ENCODE assay signal across 8 mouse cellular contexts in genomic region chr11:109472821-109473170, GRCm38 (mm10). TPM values are rescaled to one million over a fixed set of nuclear protein-coding genes. Genes with fewer than 3 reads are reported as not detected.
DNase-seq lines count a peak whose midpoint lies in the region; ATAC-seq and TF ChIP-seq lines count a peak whose summit lies in the region.

No protein-coding gene starts in this region.

- H3K27me3 ChIP-seq in kidney, embryonic 14.5 days (ENCODE audit: control insufficient read depth, insufficient read depth, low read length): no peaks in the 10 kb centered on the region; the same call in none of the 2 replicates
- H3K27me3 ChIP-seq in hindbrain, embryonic 12.5 days: no peaks in the 10 kb centered on the region; the same call in 1 of the 2 replicates
- H3K27me3 ChIP-seq in midbrain, embryonic 14.5 days (ENCODE audit: control insufficient read depth, insufficient read depth, low read length): peaks cover 15% of the 10 kb centered on the region

- peak overlapping the region; percentile 84 for H3K4me2 ChIP-seq in kidney, embryonic 14.5 days (replicated peaks; ENCODE audit: low read depth, low read length)
- H3K4me2 ChIP-seq in hindbrain, embryonic 12.5 days (replicated peaks): peak overlapping the region; percentile 68
- peak overlapping the region; percentile 74 for H3K4me2 ChIP-seq in midbrain, embryonic 14.5 days (ENCODE audit: low read length)

- TF ChIP-seq POLR2A in bone marrow macrophage, adult 2 months (IDR thresholded peaks at IDR 0.05; ENCODE audit: borderline replicate concordance, low read depth, low read length): no peak

- no peak for DNase-seq in kidney, adult 9 months
- DNase-seq in midbrain, embryonic 14.5 days: no peak
- DNase-seq in frontal cortex, adult 2 months (ENCODE audit: extremely low spot score in 1 of 2, low spot score in 1 of 2): no peak
- no peak for DNase-seq in frontal cortex, postnatal 25 days (ENCODE audit: low spot score in 2 of 2)
- no peak for DNase-seq in gastrocnemius, postnatal 36 days

- H3K36me3 ChIP-seq in kidney, embryonic 14.5 days (ENCODE audit: control insufficient read depth, insufficient read depth, low read length): no peaks in the 10 kb centered on the region
- no peaks in the 10 kb centered on the region for H3K36me3 ChIP-seq in hindbrain, embryonic 12.5 days
- H3K36me3 ChIP-seq in midbrain, embryonic 14.5 days (ENCODE audit: control insufficient read depth, insufficient read depth, low read length): no peaks in the 10 kb centered on the region

- H3K4me3 ChIP-seq in kidney, embryonic 14.5 days (ENCODE audit: low read length): peak overlapping the region; percentile 63
- H3K4me3 ChIP-seq in bone marrow macrophage, adult 2 months (ENCODE audit: insufficient read depth, low read length): peak overlapping the region; percentile 64
- H3K4me3 ChIP-seq in hindbrain, embryonic 12.5 days: peak overlapping the region; percentile 75
- peak overlapping the region; percentile 82 for H3K4me3 ChIP-seq in midbrain, embryonic 14.5 days (replicated peaks; ENCODE audit: low read depth, low read length)

- H3K9me3 ChIP-seq in kidney, embryonic 14.5 days (ENCODE audit: control insufficient read depth, low read length): no peaks in the 10 kb centered on the region
- H3K9me3 ChIP-seq in hindbrain, embryonic 12.5 days (replicated peaks): no peaks in the 10 kb centered on the region
- H3K9me3 ChIP-seq in midbrain, embryonic 14.5 days (ENCODE audit: control insufficient read depth, low read length): no peaks in the 10 kb centered on the region

- ATAC-seq in kidney, embryonic 14.5 days (ENCODE audit: low FRiP score, low TSS enrichment): no peak
- peak; percentile 38 for ATAC-seq in hindbrain, embryonic 12.5 days (ENCODE audit: low FRiP score)
- ATAC-seq in midbrain, embryonic 14.5 days (ENCODE audit: low FRiP score, low TSS enrichment): peak; percentile 53

- peaks cover 9% of the 10 kb centered on the region; the same call in 1 of the 2 replicates for H3K4me1 ChIP-seq in kidney, embryonic 14.5 days (ENCODE audit: control insufficient read depth, insufficient read depth, low read length)
- peaks cover 32% of the 10 kb centered on the region for H3K4me1 ChIP-seq in bone marrow macrophage, adult 2 months (ENCODE audit: control insufficient read depth, insufficient read depth, low read length)
- H3K4me1 ChIP-seq in hindbrain, embryonic 12.5 days: peaks cover 33% of the 10 kb centered on the region
- H3K4me1 ChIP-seq in midbrain, embryonic 14.5 days (ENCODE audit: control insufficient read depth, insufficient read depth, low read length): 0 out of 2 replicates have a peak, but pooled peaks cover 6% of the 10 kb centered on the region

- H3K9ac ChIP-seq in kidney, embryonic 14.5 days (ENCODE audit: low read depth, low read length): peak overlapping the region; percentile 80
- H3K9ac ChIP-seq in hindbrain, embryonic 12.5 days: peak overlapping the region; percentile 91
- H3K9ac ChIP-seq in midbrain, embryonic 14.5 days (replicated peaks; ENCODE audit: low read length): peak overlapping the region; percentile 79

- TF ChIP-seq CTCF in bone marrow macrophage, adult 2 months (IDR thresholded peaks at IDR 0.05; ENCODE audit: low read depth, low read length): no peak

- WGBS in kidney, embryonic 14.5 days: 0% methylated on average over 9 of the region's 13 CpGs
- under 1% methylated on average over 13 of the region's 13 CpGs for WGBS in hindbrain, embryonic 12.5 days
- 0% methylated on average over 12 of the region's 13 CpGs for WGBS in midbrain, embryonic 14.5 days

- H3K27ac ChIP-seq in kidney, embryonic 14.5 days (ENCODE audit: low read depth, low read length): peak overlapping the region; percentile 84
- peak overlapping the region; percentile 72 for H3K27ac ChIP-seq in bone marrow macrophage, adult 2 months (ENCODE audit: insufficient read depth, low read depth, low read length)
- H3K27ac ChIP-seq in hindbrain, embryonic 12.5 days: peak overlapping the region; percentile 90
- peak overlapping the region; percentile 85 for H3K27ac ChIP-seq in midbrain, embryonic 14.5 days (replicated peaks; ENCODE audit: low read depth, low read length)

- intact Hi-C loops in gastrocnemius, postnatal 36 days (cut with DNase I): no loop called here

RNA-seq across cellular contexts. Expression of gene Arsg, which starts 0.4 kb away (rescaled TPM):
- 2.2 and 6.1 TPM in 2 replicates for polyA plus RNA-seq in kidney, embryonic 14.5 days (2014; fragmentation: Nextera tagmentation; extraction: Ambion mirVana)
- 3.7 and 4.4 TPM in 2 replicates for polyA plus RNA-seq in bone marrow macrophage, adult 2 months (2012; ENCODE audit: insufficient read depth, insufficient read length, missing spikeins)
- polyA plus RNA-seq in hindbrain, embryonic 12.5 days (2016; fragmentation: Nextera tagmentation; extraction: Ambion mirVana): 4.7 and 5.9 TPM in 2 replicates
- polyA plus RNA-seq in midbrain, embryonic 14.5 days (2014; fragmentation: Nextera tagmentation; extraction: Ambion mirVana): 1.3 and 2.7 TPM in 2 replicates
- polyA plus RNA-seq in frontal cortex, adult 2 months (2012; rRNA removed): 13.5 and 17.2 TPM in 2 replicates
- 1 to 10 TPM in 1 of 2 experiments, under 1 TPM in 1; 0.86 to 1.7 TPM for total RNA-seq in gastrocnemius, postnatal 36 days (2021)

RNA-seq across cellular contexts. Expression of gene Slc16a6, which starts 0.6 kb away (rescaled TPM):
- 9.7 and 11.8 TPM in 2 replicates for polyA plus RNA-seq in kidney, embryonic 14.5 days (2014; fragmentation: Nextera tagmentation; extraction: Ambion mirVana)
- 32.6 and 38.7 TPM in 2 replicates for polyA plus RNA-seq in bone marrow macrophage, adult 2 months (2012; ENCODE audit: insufficient read depth, insufficient read length, missing spikeins)
- 4.0 and 4.6 TPM in 2 replicates for polyA plus RNA-seq in hindbrain, embryonic 12.5 days (2016; fragmentation: Nextera tagmentation; extraction: Ambion mirVana)
- polyA plus RNA-seq in midbrain, embryonic 14.5 days (2014; fragmentation: Nextera tagmentation; extraction: Ambion mirVana): 2.8 and 3.1 TPM in 2 replicates
- polyA plus RNA-seq in frontal cortex, adult 2 months (2012; rRNA removed): 7.4 and 9.0 TPM in 2 replicates
- 1 to 10 TPM; 4.8 to 9.4 TPM for total RNA-seq in gastrocnemius, postnatal 36 days (2021)

RNA-seq across cellular contexts. Expression of gene Amz2, which starts 47.0 kb away (rescaled TPM):
- polyA plus RNA-seq in kidney, embryonic 14.5 days (2014; fragmentation: Nextera tagmentation; extraction: Ambion mirVana): 42.1 and 49.8 TPM in 2 replicates
- 32.5 and 35.5 TPM in 2 replicates for polyA plus RNA-seq in bone marrow macrophage, adult 2 months (2012; ENCODE audit: insufficient read depth, insufficient read length, missing spikeins)
- 44.1 and 45.7 TPM in 2 replicates for polyA plus RNA-seq in hindbrain, embryonic 12.5 days (2016; fragmentation: Nextera tagmentation; extraction: Ambion mirVana)
- 63.6 and 78.7 TPM in 2 replicates for polyA plus RNA-seq in midbrain, embryonic 14.5 days (2014; fragmentation: Nextera tagmentation; extraction: Ambion mirVana)
- polyA plus RNA-seq in frontal cortex, adult 2 months (2012; rRNA removed): 62.0 and 65.4 TPM in 2 replicates
- total RNA-seq in gastrocnemius, postnatal 36 days (2021): 10 to 100 TPM; 60.1 to 63.4 TPM

RNA-seq across cellular contexts. Expression of gene 9930022D16Rik, which starts 59.1 kb away (rescaled TPM):
- polyA plus RNA-seq in kidney, embryonic 14.5 days (2014; fragmentation: Nextera tagmentation; extraction: Ambion mirVana): not detected in 2 replicates
- polyA plus RNA-seq in bone marrow macrophage, adult 2 months (2012; ENCODE audit: insufficient read depth, insufficient read length, missing spikeins): 0.40 and 0.49 TPM in 2 replicates
- not detected in 2 replicates for polyA plus RNA-seq in hindbrain, embryonic 12.5 days (2016; fragmentation: Nextera tagmentation; extraction: Ambion mirVana)
- polyA plus RNA-seq in midbrain, embryonic 14.5 days (2014; fragmentation: Nextera tagmentation; extraction: Ambion mirVana): not detected in 2 replicates
- 0.06 TPM in 1 of 2 replicates, not detected in the other for polyA plus RNA-seq in frontal cortex, adult 2 months (2012; rRNA removed)
- not detected for total RNA-seq in gastrocnemius, postnatal 36 days (2021)
